9 mouse cellular contexts compared by ENCODE assay signal in genomic region chr16:23517754-23518566, GRCm38 (mm10). TPM values are rescaled to one million over a fixed set of nuclear protein-coding genes. Genes with fewer than 3 reads are reported as not detected.
DNase-seq lines count a peak whose midpoint lies in the region; ATAC-seq and TF ChIP-seq lines count a peak whose summit lies in the region.
"Had no signal": no experiment of that assay in that cellular context is flagged by ENCODE, and none has a peak within 500 bp of the region (broad histone marks: within the 10 kb centered on the region; RNA-seq: fewer than 3 reads in every experiment).

No protein-coding gene starts in this region.

- H3K9me3 ChIP-seq in heart, embryonic 14.5 days (ENCODE audit: control insufficient read depth, low read length), result no peaks in the 10 kb centered on the region
- H3K9me3 ChIP-seq in heart, embryonic 11.5 days (replicated peaks; ENCODE audit: control insufficient read depth, low read length), result no peaks in the 10 kb centered on the region
- H3K9me3 ChIP-seq in lung, embryonic 16.5 days (ENCODE audit: control insufficient read depth, low read length), result no peaks in the 10 kb centered on the region
- H3K9me3 ChIP-seq in lung, postnatal 0 days (ENCODE audit: low read length), result no peaks in the 10 kb centered on the region
- H3K9me3 ChIP-seq in hindbrain, postnatal 0 days (ENCODE audit: low read length), result no peaks in the 10 kb centered on the region
- no peaks in the 10 kb centered on the region for H3K9me3 ChIP-seq in neural tube, embryonic 13.5 days

- no peaks in the 10 kb centered on the region for H3K36me3 ChIP-seq in heart, embryonic 14.5 days (ENCODE audit: control insufficient read depth, insufficient read depth, low read length)
- no peaks in the 10 kb centered on the region for H3K36me3 ChIP-seq in heart, embryonic 11.5 days (ENCODE audit: control insufficient read depth, insufficient read depth, low read length)
- no peaks in the 10 kb centered on the region for H3K36me3 ChIP-seq in lung, embryonic 16.5 days (ENCODE audit: control insufficient read depth, insufficient read depth, low read length)
- no peaks in the 10 kb centered on the region for H3K36me3 ChIP-seq in lung, postnatal 0 days (ENCODE audit: insufficient read depth, low read length)
- H3K36me3 ChIP-seq in hindbrain, postnatal 0 days (ENCODE audit: insufficient read depth, low read length), result no peaks in the 10 kb centered on the region
- peaks cover 6% of the 10 kb centered on the region; the same call in 1 of the 2 replicates for H3K36me3 ChIP-seq in neural tube, embryonic 13.5 days

- H3K9ac ChIP-seq in heart, embryonic 14.5 days (ENCODE audit: low read length), result 0 out of 2 replicates have a peak overlapping the region, but pooled peaks have one; percentile 1
- H3K9ac ChIP-seq in heart, embryonic 11.5 days (ENCODE audit: low read depth, low read length), result no peak overlapping the region
- H3K9ac ChIP-seq in lung, embryonic 16.5 days (ENCODE audit: low read length), result no peak overlapping the region
- H3K9ac ChIP-seq in lung, postnatal 0 days (replicated peaks; ENCODE audit: low read depth), result no peak overlapping the region
- H3K9ac ChIP-seq in hindbrain, postnatal 0 days (replicated peaks; ENCODE audit: low read length), result peak overlapping the region; percentile 28; the same call in 1 of the 2 replicates
- peak overlapping the region; percentile 58 for H3K9ac ChIP-seq in neural tube, embryonic 13.5 days

- no peaks in the 10 kb centered on the region for H3K27me3 ChIP-seq in heart, embryonic 14.5 days (ENCODE audit: control insufficient read depth, insufficient read depth, low read length)
- H3K27me3 ChIP-seq in heart, embryonic 11.5 days (ENCODE audit: control insufficient read depth, insufficient read depth, low read length), result peaks cover 3% of the 10 kb centered on the region; the same call in 1 of the 2 replicates
- H3K27me3 ChIP-seq in lung, embryonic 16.5 days (ENCODE audit: control insufficient read depth, insufficient read depth, low read depth, low read length), result no peaks in the 10 kb centered on the region
- no peaks in the 10 kb centered on the region for H3K27me3 ChIP-seq in lung, postnatal 0 days (replicated peaks; ENCODE audit: insufficient read depth, low read length)
- H3K27me3 ChIP-seq in hindbrain, postnatal 0 days (ENCODE audit: insufficient read depth, low read length), result no peaks in the 10 kb centered on the region
- H3K27me3 ChIP-seq in neural tube, embryonic 13.5 days, result no peaks in the 10 kb centered on the region

- H3K4me1 ChIP-seq in heart, embryonic 14.5 days (ENCODE audit: control insufficient read depth in 2 of 2, insufficient read depth in 2 of 2, low read length in 2 of 2), result peaks cover 24 to 61% of the 10 kb centered on the region in 2 experiments
- H3K4me1 ChIP-seq in heart, embryonic 11.5 days (ENCODE audit: control insufficient read depth, insufficient read depth, low read length), result peaks cover 22% of the 10 kb centered on the region
- peaks cover 46% of the 10 kb centered on the region for H3K4me1 ChIP-seq in lung, embryonic 16.5 days (replicated peaks; ENCODE audit: control insufficient read depth, insufficient read depth, low read length)
- H3K4me1 ChIP-seq in lung, postnatal 0 days (ENCODE audit: insufficient read depth, low read depth, low read length), result no peaks in the 10 kb centered on the region; the same call in 1 of the 2 replicates
- peaks cover 41% of the 10 kb centered on the region for H3K4me1 ChIP-seq in hindbrain, postnatal 0 days (ENCODE audit: insufficient read depth, low read length)
- H3K4me1 ChIP-seq in neural tube, embryonic 13.5 days (replicated peaks), result peaks cover 75% of the 10 kb centered on the region

- no peak for ATAC-seq in heart, embryonic 14.5 days (ENCODE audit: insufficient number of reproducible peaks, insufficient read depth, low FRiP score, low read depth)
- ATAC-seq in heart, embryonic 11.5 days (replicated peaks; ENCODE audit: insufficient number of reproducible peaks, low FRiP score, low TSS enrichment), result no peak
- ATAC-seq in lung, embryonic 16.5 days (ENCODE audit: low read depth), result peak; percentile 49; the same call in 1 of the 2 replicates
- ATAC-seq in lung, postnatal 0 days, result no peak
- 0 out of 2 replicates have a peak, but pooled peaks have one; percentile 45 for ATAC-seq in hindbrain, postnatal 0 days
- ATAC-seq in neural tube, embryonic 13.5 days (ENCODE audit: low read depth), result no peak
- no peak for ATAC-seq in erythroblast, adult 5-6 weeks (replicated peaks; ENCODE audit: low FRiP score, poor library complexity, severe bottlenecking)

- H3K4me3 ChIP-seq in heart, embryonic 14.5 days (ENCODE audit: control insufficient read depth in 1 of 2, insufficient read depth in 1 of 2, low read depth in 1 of 2, low read length in 2 of 2), result no peak overlapping the region
- H3K4me3 ChIP-seq in heart, embryonic 11.5 days (ENCODE audit: low read depth, low read length), result no peak overlapping the region
- H3K4me3 ChIP-seq in lung, embryonic 16.5 days (ENCODE audit: low read length), result no peak overlapping the region
- H3K4me3 ChIP-seq in lung, postnatal 0 days (ENCODE audit: low read depth, low read length), result no peak overlapping the region
- H3K4me3 ChIP-seq in hindbrain, postnatal 0 days (ENCODE audit: low read length), result peak overlapping the region; percentile 46; the same call in 1 of the 2 replicates
- H3K4me3 ChIP-seq in neural tube, embryonic 13.5 days, result peak overlapping the region; percentile 42

- 0 out of 4 replicates have a peak overlapping the region, but pooled peaks of 1 of the 2 experiments have one; percentile 4 for H3K27ac ChIP-seq in heart, embryonic 14.5 days (replicated peaks in 1 of 2; ENCODE audit: control insufficient read depth in 1 of 2, insufficient read depth in 1 of 2, low read depth in 2 of 2, low read length in 2 of 2)
- H3K27ac ChIP-seq in heart, embryonic 11.5 days (ENCODE audit: low read depth, low read length), result no peak overlapping the region
- H3K27ac ChIP-seq in lung, embryonic 16.5 days (ENCODE audit: low read length), result peak overlapping the region; percentile 26; the same call in 1 of the 2 replicates
- no peak overlapping the region for H3K27ac ChIP-seq in lung, postnatal 0 days (ENCODE audit: low read length)
- peak overlapping the region; percentile 69 for H3K27ac ChIP-seq in hindbrain, postnatal 0 days
- H3K27ac ChIP-seq in neural tube, embryonic 13.5 days (replicated peaks), result peak overlapping the region; percentile 90

- 47% methylated on average over 20 of the region's 20 CpGs for WGBS in heart, embryonic 14.5 days
- 45% methylated on average over 20 of the region's 20 CpGs for WGBS in heart, embryonic 11.5 days (ENCODE audit: insufficient replicate concordance)
- 39% methylated on average over 20 of the region's 20 CpGs for WGBS in lung, embryonic 16.5 days
- 59% methylated on average over 20 of the region's 20 CpGs for WGBS in lung, postnatal 0 days
- WGBS in hindbrain, postnatal 0 days, result 23% methylated on average over 20 of the region's 20 CpGs
- WGBS in neural tube, embryonic 13.5 days, result 53% methylated on average over 20 of the region's 20 CpGs

- no peak for TF ChIP-seq EP300 in lung, postnatal 0 days (IDR thresholded peaks at IDR 0.05)

- H3K4me2 ChIP-seq in heart, embryonic 14.5 days (ENCODE audit: low read length), result peak overlapping the region; percentile 77
- H3K4me2 ChIP-seq in heart, embryonic 11.5 days, result no peak overlapping the region
- H3K4me2 ChIP-seq in lung, embryonic 16.5 days (ENCODE audit: low read depth, low read length), result no peak overlapping the region
- H3K4me2 ChIP-seq in lung, postnatal 0 days (replicated peaks; ENCODE audit: low read depth, low read length), result no peak overlapping the region
- peak overlapping the region; percentile 68 for H3K4me2 ChIP-seq in hindbrain, postnatal 0 days (ENCODE audit: low read depth, low read length)
- peak overlapping the region; percentile 59 for H3K4me2 ChIP-seq in neural tube, embryonic 13.5 days

- no peak for TF ChIP-seq CTCF in lung, postnatal 0 days (IDR thresholded peaks at IDR 0.05)
- TF ChIP-seq CTCF in hindbrain, postnatal 0 days (IDR thresholded peaks at IDR 0.05; ENCODE audit: low read depth), result no peak

- DNase-seq in lung, postnatal 0 days (ENCODE audit: low spot score), result no peak
- peak; percentile 39 for DNase-seq in hindbrain, postnatal 0 days (ENCODE audit: low spot score)
- no peak for DNase-seq in natural killer cell, adult 2 months (ENCODE audit: low spot score in 2 of 2)
- DNase-seq: gastrocnemius, postnatal 10 days had no signal

RNA-seq across cellular contexts. Expression of gene Rtp4, which starts 2.1 kb away (rescaled TPM):
- 7.8 and 9.5 TPM in 2 replicates for polyA plus RNA-seq in heart, embryonic 14.5 days (2014; fragmentation: Nextera tagmentation; extraction: Ambion mirVana)
- polyA plus RNA-seq in heart, embryonic 11.5 days (2014; fragmentation: Nextera tagmentation; extraction: Ambion mirVana), result 2.8 and 3.9 TPM in 2 replicates
- 8.0 and 10.3 TPM in 2 replicates for polyA plus RNA-seq in lung, embryonic 16.5 days (2015; fragmentation: Nextera tagmentation; extraction: Ambion mirVana)
- 27.8 and 34.8 TPM in 2 replicates for polyA plus RNA-seq in lung, postnatal 0 days (2015; fragmentation: Nextera tagmentation; extraction: Ambion mirVana)
- 4.7 and 11.7 TPM in 2 replicates for total RNA-seq in hindbrain, postnatal 0 days (2014; rRNA removed)
- polyA plus RNA-seq in hindbrain, postnatal 0 days (2015; fragmentation: Nextera tagmentation; extraction: Ambion mirVana), result 8.6 and 9.9 TPM in 2 replicates
- polyA plus RNA-seq in neural tube, embryonic 13.5 days (2015; fragmentation: Nextera tagmentation; extraction: Ambion mirVana), result 2.4 and 3.9 TPM in 2 replicates
- 24.9 and 40.5 TPM in 2 replicates for total RNA-seq in erythroblast, adult 5-6 weeks (2015; ENCODE audit: low replicate concordance)
- total RNA-seq in erythroblast, adult 5-6 weeks (2017; ENCODE audit: low replicate concordance), result 7.9 and 8.9 TPM in 2 replicates

RNA-seq across cellular contexts. Expression of gene Masp1, which starts 2.7 kb away (rescaled TPM):
- polyA plus RNA-seq in heart, embryonic 14.5 days (2014; fragmentation: Nextera tagmentation; extraction: Ambion mirVana), result 17.2 and 18.0 TPM in 2 replicates
- 10.2 and 13.6 TPM in 2 replicates for polyA plus RNA-seq in heart, embryonic 11.5 days (2014; fragmentation: Nextera tagmentation; extraction: Ambion mirVana)
- 3.7 and 4.0 TPM in 2 replicates for polyA plus RNA-seq in lung, embryonic 16.5 days (2015; fragmentation: Nextera tagmentation; extraction: Ambion mirVana)
- 1.2 and 1.3 TPM in 2 replicates for polyA plus RNA-seq in lung, postnatal 0 days (2015; fragmentation: Nextera tagmentation; extraction: Ambion mirVana)
- total RNA-seq in hindbrain, postnatal 0 days (2014; rRNA removed), result 24.7 and 34.8 TPM in 2 replicates
- polyA plus RNA-seq in hindbrain, postnatal 0 days (2015; fragmentation: Nextera tagmentation; extraction: Ambion mirVana), result 21.4 and 21.9 TPM in 2 replicates
- 30.0 and 34.4 TPM in 2 replicates for polyA plus RNA-seq in neural tube, embryonic 13.5 days (2015; fragmentation: Nextera tagmentation; extraction: Ambion mirVana)
- total RNA-seq in erythroblast, adult 5-6 weeks (2015; ENCODE audit: low replicate concordance), result not detected in 2 replicates
- not detected in 2 replicates for total RNA-seq in erythroblast, adult 5-6 weeks (2017; ENCODE audit: low replicate concordance)

Comparison
In these comparisons a context has a peak if more than half of its experiments do, and no peak if none do; other contexts are left out.
1. ATAC-seq: peak in lung, embryonic 16.5 days (single experiment) and hindbrain, postnatal 0 days (single experiment); none in heart, embryonic 14.5 days (single experiment), heart, embryonic 11.5 days (single experiment), lung, postnatal 0 days (single experiment), neural tube, embryonic 13.5 days (single experiment) and erythroblast, adult 5-6 weeks (single experiment).
2. H3K27ac ChIP-seq: peak in lung, embryonic 16.5 days (single experiment), hindbrain, postnatal 0 days (single experiment) and neural tube, embryonic 13.5 days (single experiment); none in heart, embryonic 11.5 days (single experiment) and lung, postnatal 0 days (single experiment).
3. H3K4me2 ChIP-seq: peak in heart, embryonic 14.5 days (single experiment), hindbrain, postnatal 0 days (single experiment) and neural tube, embryonic 13.5 days (single experiment); none in heart, embryonic 11.5 days (single experiment), lung, embryonic 16.5 days (single experiment) and lung, postnatal 0 days (single experiment).
4. H3K9ac ChIP-seq: peak in heart, embryonic 14.5 days (single experiment), hindbrain, postnatal 0 days (single experiment) and neural tube, embryonic 13.5 days (single experiment); none in heart, embryonic 11.5 days (single experiment), lung, embryonic 16.5 days (single experiment) and lung, postnatal 0 days (single experiment).
5. H3K4me3 ChIP-seq: peak in hindbrain, postnatal 0 days (single experiment) and neural tube, embryonic 13.5 days (single experiment); none in heart, embryonic 14.5 days (0 of 2), heart, embryonic 11.5 days (single experiment), lung, embryonic 16.5 days (single experiment) and lung, postnatal 0 days (single experiment).